Mouse (Mus musculus): ENCODE data around the gene Crim1. TPM values are rescaled to one million over a fixed set of nuclear protein-coding genes. Genes with fewer than 3 reads are reported as not detected.

The Crim1 gene
- polyA plus RNA-seq, 1 experiment from 2014 or later = 2.6 TPM

DNA sequence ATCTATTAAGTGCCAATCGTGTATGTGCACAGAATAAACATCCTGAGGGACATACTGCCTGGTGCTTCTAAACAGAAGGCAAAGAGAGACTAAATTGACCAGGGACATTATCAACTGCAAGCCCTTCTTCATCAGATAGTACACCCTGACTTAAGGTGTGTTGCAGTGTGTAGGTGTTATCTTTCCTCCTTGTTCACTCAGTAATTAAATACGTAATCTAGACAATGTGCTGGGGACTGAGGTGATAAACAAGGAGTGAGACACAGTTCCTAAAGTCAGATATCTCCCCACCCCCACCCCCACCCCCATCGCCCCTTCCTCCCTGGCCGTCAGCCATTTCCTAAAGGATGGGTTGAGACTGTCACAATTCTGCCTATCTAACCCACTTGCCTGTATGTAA is 127.1 kb downstream of the Crim1 start:
- no peak for ATAC-seq (ENCODE audit: insufficient number of reproducible peaks, insufficient read depth, low FRiP score, low read depth)
- H3K36me3 ChIP-seq (ENCODE audit: control insufficient read depth, insufficient read depth, low read length) = no peaks in the 10 kb centered on the region
- 55% methylated on average over 4 of the region's 4 CpGs for WGBS
- H3K9ac ChIP-seq (ENCODE audit: low read length) = no peak overlapping the region
- H3K4me3 ChIP-seq (ENCODE audit: control insufficient read depth in 1 of 2, insufficient read depth in 1 of 2, low read depth in 1 of 2, low read length in 2 of 2) = no peak overlapping the region
- H3K4me1 ChIP-seq (ENCODE audit: control insufficient read depth in 2 of 2, insufficient read depth in 2 of 2, low read length in 2 of 2) = peaks cover 8 to 16% of the 10 kb centered on the region in 2 experiments; a peak in 3 of 4 replicates
- 0 out of 2 replicates have a peak, but pooled peaks cover 4% of the 10 kb centered on the region for H3K27me3 ChIP-seq (ENCODE audit: control insufficient read depth, insufficient read depth, low read length)
- H3K4me2 ChIP-seq (ENCODE audit: low read length) = no peak overlapping the region
- H3K27ac ChIP-seq (replicated peaks in 1 of 2; ENCODE audit: control insufficient read depth in 1 of 2, insufficient read depth in 1 of 2, low read depth in 2 of 2, low read length in 2 of 2) = no peak overlapping the region
- H3K9me3 ChIP-seq (ENCODE audit: control insufficient read depth, low read length) = no peaks in the 10 kb centered on the region

GRCm38 (mm10) chr17:78328287-78328686 is 128.2 kb downstream of the Crim1 start:
- ATAC-seq (ENCODE audit: insufficient number of reproducible peaks, insufficient read depth, low FRiP score, low read depth) = no peak

GRCm38 (mm10) chr17:78331438-78331837 is 131.4 kb downstream of the Crim1 start:
- Histone ChIP-seq H3K4me1 (ENCODE audit: control insufficient read depth in 2 of 2, insufficient read depth in 2 of 2, low read length in 2 of 2) (0 out of 4 replicates have a peak, but pooled peaks cover 2 to 3% of the 10 kb centered on the region in 2 experiments), H3K4me3 (ENCODE audit: control insufficient read depth in 1 of 2, insufficient read depth in 1 of 2, low read depth in 1 of 2, low read length in 2 of 2) (no peak overlapping the region), H3K9me3 (ENCODE audit: control insufficient read depth, low read length) (no peaks in the 10 kb centered on the region), H3K9ac (ENCODE audit: low read length) (no peak overlapping the region), H3K27me3 (ENCODE audit: control insufficient read depth, insufficient read depth, low read length) (no peaks in the 10 kb centered on the region), H3K4me2 (ENCODE audit: low read length) (no peak overlapping the region), H3K27ac (replicated peaks in 1 of 2; ENCODE audit: control insufficient read depth in 1 of 2, insufficient read depth in 1 of 2, low read depth in 2 of 2, low read length in 2 of 2) (no peak overlapping the region), H3K36me3 (ENCODE audit: control insufficient read depth, insufficient read depth, low read length) (peaks cover 12% of the 10 kb centered on the region)
- no peak for ATAC-seq (ENCODE audit: insufficient number of reproducible peaks, insufficient read depth, low FRiP score, low read depth)
- WGBS = 71% methylated on average over 8 of the region's 8 CpGs

More at GRCm38 (mm10) chr17:78328287-78328686, 128.2 kb downstream of the Crim1 start:
- no peak overlapping the region for H3K4me3 ChIP-seq (ENCODE audit: control insufficient read depth in 1 of 2, insufficient read depth in 1 of 2, low read depth in 1 of 2, low read length in 2 of 2)
- no peak overlapping the region for H3K9ac ChIP-seq (ENCODE audit: low read length)
- H3K9me3 ChIP-seq (ENCODE audit: control insufficient read depth, low read length) = no peaks in the 10 kb centered on the region
- no peak overlapping the region for H3K4me2 ChIP-seq (ENCODE audit: low read length)
- H3K27me3 ChIP-seq (ENCODE audit: control insufficient read depth, insufficient read depth, low read length) = 0 out of 2 replicates have a peak, but pooled peaks cover 4% of the 10 kb centered on the region
- H3K36me3 ChIP-seq (ENCODE audit: control insufficient read depth, insufficient read depth, low read length) = no peaks in the 10 kb centered on the region
- H3K4me1 ChIP-seq (ENCODE audit: control insufficient read depth in 2 of 2, insufficient read depth in 2 of 2, low read length in 2 of 2) = 0 out of 4 replicates have a peak, but pooled peaks cover 2 to 6% of the 10 kb centered on the region in 2 experiments
- H3K27ac ChIP-seq (replicated peaks in 1 of 2; ENCODE audit: control insufficient read depth in 1 of 2, insufficient read depth in 1 of 2, low read depth in 2 of 2, low read length in 2 of 2) = 0 out of 4 replicates have a peak overlapping the region, but pooled peaks of 1 of the 2 experiments have one; percentile 19
- WGBS = 24% methylated on average over 3 of the region's 3 CpGs

- no peak for ATAC-seq (ENCODE audit: insufficient number of reproducible peaks, insufficient read depth, low FRiP score, low read depth)
- Histone ChIP-seq H3K9ac (ENCODE audit: low read length) (no peak overlapping the region), H3K4me2 (ENCODE audit: low read length) (no peak overlapping the region), H3K4me3 (ENCODE audit: control insufficient read depth in 1 of 2, insufficient read depth in 1 of 2, low read depth in 1 of 2, low read length in 2 of 2) (no peak overlapping the region), H3K9me3 (ENCODE audit: control insufficient read depth, low read length) (no peaks in the 10 kb centered on the region), H3K27me3 (ENCODE audit: control insufficient read depth, insufficient read depth, low read length) (no peaks in the 10 kb centered on the region), H3K4me1 (ENCODE audit: control insufficient read depth in 2 of 2, insufficient read depth in 2 of 2, low read length in 2 of 2) (0 out of 4 replicates have a peak, but pooled peaks cover 0 to 2% of the 10 kb centered on the region in 2 experiments), H3K27ac (replicated peaks in 1 of 2; ENCODE audit: control insufficient read depth in 1 of 2, insufficient read depth in 1 of 2, low read depth in 2 of 2, low read length in 2 of 2) (no peak overlapping the region), H3K36me3 (ENCODE audit: control insufficient read depth, insufficient read depth, low read length) (peaks cover 12% of the 10 kb centered on the region)
- 72% methylated on average over 10 of the region's 10 CpGs for WGBS
Measured at GRCm38 (mm10) chr17:78333275-78333674, 133.2 kb downstream of the Crim1 start.

- H3K4me2 ChIP-seq (ENCODE audit: low read length) = no peak overlapping the region
- no peaks in the 10 kb centered on the region for H3K9me3 ChIP-seq (ENCODE audit: control insufficient read depth, low read length)
- no peaks in the 10 kb centered on the region for H3K27me3 ChIP-seq (ENCODE audit: control insufficient read depth, insufficient read depth, low read length)
- no peak overlapping the region for H3K27ac ChIP-seq (replicated peaks in 1 of 2; ENCODE audit: control insufficient read depth in 1 of 2, insufficient read depth in 1 of 2, low read depth in 2 of 2, low read length in 2 of 2)
- ATAC-seq (ENCODE audit: insufficient number of reproducible peaks, insufficient read depth, low FRiP score, low read depth) = no peak
- 85% methylated on average over 8 of the region's 8 CpGs for WGBS
- peaks cover 12% of the 10 kb centered on the region for H3K36me3 ChIP-seq (ENCODE audit: control insufficient read depth, insufficient read depth, low read length)
- H3K9ac ChIP-seq (ENCODE audit: low read length) = no peak overlapping the region
- no peak overlapping the region for H3K4me3 ChIP-seq (ENCODE audit: control insufficient read depth in 1 of 2, insufficient read depth in 1 of 2, low read depth in 1 of 2, low read length in 2 of 2)
- no peaks in the 10 kb centered on the region for H3K4me1 ChIP-seq (ENCODE audit: control insufficient read depth in 2 of 2, insufficient read depth in 2 of 2, low read length in 2 of 2)
Measured at GRCm38 (mm10) chr17:78335250-78335649, 135.2 kb downstream of the Crim1 start.

GRCm38 (mm10) chr17:78343688-78344087 is 143.6 kb downstream of the Crim1 start:
- WGBS = 93% methylated on average over 3 of the region's 3 CpGs
- Histone ChIP-seq H3K27me3 (ENCODE audit: control insufficient read depth, insufficient read depth, low read length) (no peaks in the 10 kb centered on the region), H3K4me3 (ENCODE audit: control insufficient read depth in 1 of 2, insufficient read depth in 1 of 2, low read depth in 1 of 2, low read length in 2 of 2) (no peak overlapping the region), H3K9me3 (ENCODE audit: control insufficient read depth, low read length) (no peaks in the 10 kb centered on the region), H3K4me1 (ENCODE audit: control insufficient read depth in 2 of 2, insufficient read depth in 2 of 2, low read length in 2 of 2) (peaks cover 0 to 3% of the 10 kb centered on the region in 2 experiments; a peak in 2 of 4 replicates), H3K27ac (replicated peaks in 1 of 2; ENCODE audit: control insufficient read depth in 1 of 2, insufficient read depth in 1 of 2, low read depth in 2 of 2, low read length in 2 of 2) (no peak overlapping the region), H3K36me3 (ENCODE audit: control insufficient read depth, insufficient read depth, low read length) (no peaks in the 10 kb centered on the region; the same call in 1 of the 2 replicates), H3K9ac (ENCODE audit: low read length) (no peak overlapping the region), H3K4me2 (ENCODE audit: low read length) (no peak overlapping the region)
- ATAC-seq (ENCODE audit: insufficient number of reproducible peaks, insufficient read depth, low FRiP score, low read depth) = no peak

- WGBS = 92% methylated on average over 17 of the region's 17 CpGs
Measured at GRCm38 (mm10) chr17:78347111-78347801, 147.2 kb downstream of the Crim1 start.

More at GRCm38 (mm10) chr17:78347111-78347801, 147.2 kb downstream of the Crim1 start:
- ATAC-seq (ENCODE audit: insufficient number of reproducible peaks, insufficient read depth, low FRiP score, low read depth) = no peak
- Histone ChIP-seq H3K4me2 (ENCODE audit: low read length) (no peak overlapping the region), H3K27ac (replicated peaks in 1 of 2; ENCODE audit: control insufficient read depth in 1 of 2, insufficient read depth in 1 of 2, low read depth in 2 of 2, low read length in 2 of 2) (no peak overlapping the region), H3K4me1 (ENCODE audit: control insufficient read depth in 2 of 2, insufficient read depth in 2 of 2, low read length in 2 of 2) (peaks cover 6 to 13% of the 10 kb centered on the region in 2 experiments; a peak in 3 of 4 replicates), H3K9ac (ENCODE audit: low read length) (no peak overlapping the region), H3K9me3 (ENCODE audit: control insufficient read depth, low read length) (no peaks in the 10 kb centered on the region), H3K36me3 (ENCODE audit: control insufficient read depth, insufficient read depth, low read length) (peaks cover 2% of the 10 kb centered on the region; the same call in 1 of the 2 replicates), H3K27me3 (ENCODE audit: control insufficient read depth, insufficient read depth, low read length) (no peaks in the 10 kb centered on the region), H3K4me3 (ENCODE audit: control insufficient read depth in 1 of 2, insufficient read depth in 1 of 2, low read depth in 1 of 2, low read length in 2 of 2) (no peak overlapping the region)
